Mouse (Mus musculus) olfactory bulb, adult 2 months (tissue): ENCODE data around the gene Hspa12b.

Experiments
- CTCF ChIP-seq: fragments of 200-500 bp; IDR thresholded peaks from 2 replicates; pipeline ENCODE4 v1.5.1; 2012; ENCODE audit warnings: low read depth, mild to moderate bottlenecking, low read length, moderate library complexity; ENCODE audit not compliant: insufficient read depth
- POLR2A ChIP-seq: fragments of 200-500 bp; IDR thresholded peaks from 2 replicates; pipeline ENCODE4 v1.6.1; 2012; ENCODE audit warnings: mild to moderate bottlenecking, low read depth, low read length, moderate library complexity; ENCODE audit not compliant: insufficient read depth

DNA sequence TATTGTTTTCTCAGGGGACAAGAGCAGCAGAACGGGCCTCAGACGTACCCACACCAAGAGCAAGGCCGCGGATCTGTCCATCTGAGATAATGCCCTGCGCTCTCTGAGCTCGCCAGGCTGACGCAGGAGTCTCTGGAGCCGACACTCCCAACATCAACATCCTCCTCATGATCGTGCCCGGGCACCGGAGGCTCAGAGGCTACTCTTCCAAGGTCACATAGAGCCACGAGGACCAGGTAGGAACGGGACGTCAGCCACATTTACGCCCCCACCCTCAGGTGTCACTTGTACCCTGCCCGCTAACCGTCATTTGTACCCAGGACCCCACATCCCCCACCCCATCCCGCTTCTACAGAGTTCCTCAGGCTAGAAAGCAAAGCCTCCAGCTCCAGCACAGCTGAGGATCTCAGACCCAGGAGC, 32.4 kb downstream of the Hspa12b start:
- TF ChIP-seq CTCF (no peak), POLR2A (no peak)
